Mouse (Mus musculus): ENCODE results near the gene B3glct.
A peak's percentile ranks its signal among the peaks of the same experiment; 100 is the strongest.

DNA sequence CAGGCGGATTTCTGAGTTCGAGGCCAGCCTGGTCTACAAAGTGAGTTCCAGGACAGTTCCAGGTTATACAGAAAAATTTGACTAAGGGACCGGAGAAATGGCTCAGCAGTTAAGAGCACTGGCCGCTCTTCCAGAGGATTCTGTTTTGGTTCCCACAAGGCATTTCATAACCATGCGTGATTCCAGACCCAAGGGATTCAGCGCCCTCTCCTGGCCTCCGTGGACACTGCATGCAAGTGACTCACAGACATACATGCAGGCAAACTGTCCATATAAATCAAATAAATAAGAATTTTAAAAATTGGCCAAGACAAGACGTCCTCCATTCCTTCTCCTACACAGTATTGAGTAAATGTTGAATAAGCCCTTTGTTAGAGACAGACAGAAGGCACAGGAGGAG, 53.7 kb downstream of the B3glct start:
- TF ChIP-seq ZMIZ1 (IDR thresholded peaks at IDR 0.05; ENCODE audit: low read depth, low read length) (no peak), CTCF (IDR thresholded peaks at IDR 0.05 in 2 of 3, conservative IDR thresholded peaks at IDR 0.05 in 1 of 3; ENCODE audit: control insufficient read depth in 1 of 3, insufficient read depth in 1 of 3, low read depth in 2 of 3, low read length in 3 of 3, poor library complexity in 1 of 3, severe bottlenecking in 1 of 3) (peak; percentile 50 to 63 (median 57)), MAFK (IDR thresholded peaks at IDR 0.05; ENCODE audit: borderline replicate concordance, low read depth, low read length) (no peak), CHD2 (IDR thresholded peaks at IDR 0.05; ENCODE audit: low read length) (no peak), CHD1 (IDR thresholded peaks at IDR 0.05; ENCODE audit: low read depth, low read length) (no peak), JUND (IDR thresholded peaks at IDR 0.05; ENCODE audit: low read depth, low read length) (no peak)

All from MEL (cell line).